Mouse (Mus musculus): Measurements from ENCODE around the gene 4931406P16Rik. TPM values are rescaled to one million over a fixed set of nuclear protein-coding genes. Genes with fewer than 3 reads are reported as not detected.
A peak's percentile ranks its signal among the peaks of the same experiment; 100 is the strongest.

4931406P16Rik gene
- polyA plus RNA-seq, 1 experiment from 2014 or later: 27.4 TPM

- H3K9ac ChIP-seq (ENCODE audit: low read depth, low read length): no peak overlapping the region
- H3K4me1 ChIP-seq (ENCODE audit: control insufficient read depth, insufficient read depth, low read depth, low read length): peaks cover 2% of the 10 kb centered on the region; the same call in 1 of the 2 replicates
- 24% methylated on average over 3 of the region's 3 CpGs for WGBS
- H3K27me3 ChIP-seq (replicated peaks; ENCODE audit: control insufficient read depth, insufficient read depth, low read length): no peaks in the 10 kb centered on the region
- no peak overlapping the region for H3K27ac ChIP-seq (ENCODE audit: low read depth, low read length)
- ATAC-seq: 0 out of 2 replicates have a peak, but pooled peaks have one; percentile 51
- H3K36me3 ChIP-seq (ENCODE audit: control insufficient read depth, insufficient read depth, low read length): no peaks in the 10 kb centered on the region
- no peaks in the 10 kb centered on the region for H3K9me3 ChIP-seq (ENCODE audit: control insufficient read depth, low read length)
- no peak overlapping the region for H3K4me3 ChIP-seq (ENCODE audit: low read length)
- no peak overlapping the region for H3K4me2 ChIP-seq (ENCODE audit: low read length)
These were observed 6.6 kb upstream of the 4931406P16Rik start for GRCm38 (mm10) chr7:34319957-34320356.

- Histone ChIP-seq H3K27ac (ENCODE audit: low read depth, low read length) (no peak overlapping the region), H3K36me3 (ENCODE audit: control insufficient read depth, insufficient read depth, low read length) (no peaks in the 10 kb centered on the region), H3K9ac (ENCODE audit: low read depth, low read length) (no peak overlapping the region), H3K4me3 (ENCODE audit: low read length) (no peak overlapping the region), H3K27me3 (replicated peaks; ENCODE audit: control insufficient read depth, insufficient read depth, low read length) (no peaks in the 10 kb centered on the region), H3K4me1 (ENCODE audit: control insufficient read depth, insufficient read depth, low read depth, low read length) (peaks cover 2% of the 10 kb centered on the region; the same call in 1 of the 2 replicates), H3K4me2 (ENCODE audit: low read length) (no peak overlapping the region), H3K9me3 (ENCODE audit: control insufficient read depth, low read length) (no peaks in the 10 kb centered on the region)
- 85% methylated on average over 2 of the region's 2 CpGs for WGBS
- ATAC-seq: no peak
These were observed 5.8 kb upstream of the 4931406P16Rik start for GRCm38 (mm10) chr7:34319123-34319522.

- no peaks in the 10 kb centered on the region for H3K27me3 ChIP-seq (replicated peaks; ENCODE audit: control insufficient read depth, insufficient read depth, low read length)
- no peaks in the 10 kb centered on the region for H3K36me3 ChIP-seq (ENCODE audit: control insufficient read depth, insufficient read depth, low read length)
- ATAC-seq: 0 out of 2 replicates have a peak, but pooled peaks have one; percentile 32
- no peak overlapping the region for H3K9ac ChIP-seq (ENCODE audit: low read depth, low read length)
- H3K9me3 ChIP-seq (ENCODE audit: control insufficient read depth, low read length): no peaks in the 10 kb centered on the region
- H3K4me2 ChIP-seq (ENCODE audit: low read length): no peak overlapping the region
- no peak overlapping the region for H3K4me3 ChIP-seq (ENCODE audit: low read length)
- WGBS: 44% methylated on average over 7 of the region's 7 CpGs
- peak overlapping the region; percentile 54; the same call in 1 of the 2 replicates for H3K27ac ChIP-seq (ENCODE audit: low read depth, low read length)
- peaks cover 2% of the 10 kb centered on the region; the same call in 1 of the 2 replicates for H3K4me1 ChIP-seq (ENCODE audit: control insufficient read depth, insufficient read depth, low read depth, low read length)
These were observed 4.6 kb upstream of the 4931406P16Rik start for GRCm38 (mm10) chr7:34317901-34318476.

- Histone ChIP-seq H3K4me2 (ENCODE audit: low read length) (peak overlapping the region; percentile 72), H3K27me3 (replicated peaks; ENCODE audit: control insufficient read depth, insufficient read depth, low read length) (no peaks in the 10 kb centered on the region)
- WGBS: under 1% methylated on average over 47 of the region's 73 CpGs
These were observed 437 bp downstream of the 4931406P16Rik start for GRCm38 (mm10) chr7:34312786-34313442.

GRCm38 (mm10) chr7:34309186-34309764, 4.1 kb downstream of the 4931406P16Rik start:
- Histone ChIP-seq H3K27me3 (replicated peaks; ENCODE audit: control insufficient read depth, insufficient read depth, low read length) (no peaks in the 10 kb centered on the region), H3K36me3 (ENCODE audit: control insufficient read depth, insufficient read depth, low read length) (no peaks in the 10 kb centered on the region)
- WGBS: 82% methylated on average over 5 of the region's 5 CpGs

More at GRCm38 (mm10) chr7:34312786-34313442, 437 bp downstream of the 4931406P16Rik start:
- Histone ChIP-seq H3K4me1 (ENCODE audit: control insufficient read depth, insufficient read depth, low read depth, low read length) (peaks cover 4% of the 10 kb centered on the region), H3K4me3 (ENCODE audit: low read length) (peak overlapping the region; percentile 97), H3K9me3 (ENCODE audit: control insufficient read depth, low read length) (no peaks in the 10 kb centered on the region), H3K27ac (ENCODE audit: low read depth, low read length) (peak overlapping the region; percentile 89), H3K9ac (ENCODE audit: low read depth, low read length) (peak overlapping the region; percentile 97), H3K36me3 (ENCODE audit: control insufficient read depth, insufficient read depth, low read length) (no peaks in the 10 kb centered on the region)
- peak; percentile 87 for ATAC-seq

GRCm38 (mm10) chr7:34308586-34308985, 4.8 kb downstream of the 4931406P16Rik start:
- Histone ChIP-seq H3K27ac (ENCODE audit: low read depth, low read length) (no peak overlapping the region), H3K36me3 (ENCODE audit: control insufficient read depth, insufficient read depth, low read length) (no peaks in the 10 kb centered on the region), H3K4me1 (ENCODE audit: control insufficient read depth, insufficient read depth, low read depth, low read length) (peaks cover 4% of the 10 kb centered on the region), H3K4me2 (ENCODE audit: low read length) (no peak overlapping the region), H3K27me3 (replicated peaks; ENCODE audit: control insufficient read depth, insufficient read depth, low read length) (no peaks in the 10 kb centered on the region), H3K4me3 (ENCODE audit: low read length) (no peak overlapping the region), H3K9me3 (ENCODE audit: control insufficient read depth, low read length) (no peaks in the 10 kb centered on the region), H3K9ac (ENCODE audit: low read depth, low read length) (no peak overlapping the region)
- ATAC-seq: no peak
- 76% methylated on average over 5 of the region's 5 CpGs for WGBS

More at GRCm38 (mm10) chr7:34309186-34309764, 4.1 kb downstream of the 4931406P16Rik start:
- no peak overlapping the region for H3K27ac ChIP-seq (ENCODE audit: low read depth, low read length)
- H3K4me1 ChIP-seq (ENCODE audit: control insufficient read depth, insufficient read depth, low read depth, low read length): peaks cover 4% of the 10 kb centered on the region
- ATAC-seq: no peak
- no peak overlapping the region for H3K4me2 ChIP-seq (ENCODE audit: low read length)
- H3K9ac ChIP-seq (ENCODE audit: low read depth, low read length): no peak overlapping the region
- H3K4me3 ChIP-seq (ENCODE audit: low read length): no peak overlapping the region
- no peaks in the 10 kb centered on the region for H3K9me3 ChIP-seq (ENCODE audit: control insufficient read depth, low read length)

GRCm38 (mm10) chr7:34305454-34305853, 7.9 kb downstream of the 4931406P16Rik start:
- no peak overlapping the region; the same call in 1 of the 2 replicates for H3K27ac ChIP-seq (ENCODE audit: low read depth, low read length)
- H3K4me3 ChIP-seq (ENCODE audit: low read length): no peak overlapping the region
- 61% methylated on average over 4 of the region's 4 CpGs for WGBS
- no peak for ATAC-seq
- no peak overlapping the region for H3K4me2 ChIP-seq (ENCODE audit: low read length)
- H3K4me1 ChIP-seq (ENCODE audit: control insufficient read depth, insufficient read depth, low read depth, low read length): no peaks in the 10 kb centered on the region
- H3K9me3 ChIP-seq (ENCODE audit: control insufficient read depth, low read length): no peaks in the 10 kb centered on the region
- no peaks in the 10 kb centered on the region for H3K27me3 ChIP-seq (replicated peaks; ENCODE audit: control insufficient read depth, insufficient read depth, low read length)
- no peak overlapping the region for H3K9ac ChIP-seq (ENCODE audit: low read depth, low read length)
- H3K36me3 ChIP-seq (ENCODE audit: control insufficient read depth, insufficient read depth, low read length): peaks cover 3% of the 10 kb centered on the region; the same call in 1 of the 2 replicates

- no peak overlapping the region for H3K27ac ChIP-seq (ENCODE audit: low read depth, low read length)
- H3K27me3 ChIP-seq (replicated peaks; ENCODE audit: control insufficient read depth, insufficient read depth, low read length): no peaks in the 10 kb centered on the region
- H3K4me1 ChIP-seq (ENCODE audit: control insufficient read depth, insufficient read depth, low read depth, low read length): no peaks in the 10 kb centered on the region
- no peak overlapping the region for H3K4me3 ChIP-seq (ENCODE audit: low read length)
- 100% methylated on average over 1 of the region's 1 CpGs for WGBS
- H3K4me2 ChIP-seq (ENCODE audit: low read length): no peak overlapping the region
- no peak for ATAC-seq
- H3K9ac ChIP-seq (ENCODE audit: low read depth, low read length): no peak overlapping the region
- peaks cover 3% of the 10 kb centered on the region; the same call in 1 of the 2 replicates for H3K36me3 ChIP-seq (ENCODE audit: control insufficient read depth, insufficient read depth, low read length)
- H3K9me3 ChIP-seq (ENCODE audit: control insufficient read depth, low read length): no peaks in the 10 kb centered on the region
These were observed 10.7 kb downstream of the 4931406P16Rik start for GRCm38 (mm10) chr7:34302651-34303050.

- WGBS: 86% methylated on average over 3 of the region's 3 CpGs
- H3K27ac ChIP-seq (ENCODE audit: low read depth, low read length): no peak overlapping the region
- H3K4me3 ChIP-seq (ENCODE audit: low read length): no peak overlapping the region
- H3K4me2 ChIP-seq (ENCODE audit: low read length): no peak overlapping the region
- no peak overlapping the region for H3K9ac ChIP-seq (ENCODE audit: low read depth, low read length)
- H3K27me3 ChIP-seq (replicated peaks; ENCODE audit: control insufficient read depth, insufficient read depth, low read length): no peaks in the 10 kb centered on the region
- H3K36me3 ChIP-seq (ENCODE audit: control insufficient read depth, insufficient read depth, low read length): peaks cover 3% of the 10 kb centered on the region; the same call in 1 of the 2 replicates
- ATAC-seq: no peak
- no peaks in the 10 kb centered on the region for H3K4me1 ChIP-seq (ENCODE audit: control insufficient read depth, insufficient read depth, low read depth, low read length)
- H3K9me3 ChIP-seq (ENCODE audit: control insufficient read depth, low read length): no peaks in the 10 kb centered on the region
These were observed 11.4 kb downstream of the 4931406P16Rik start for GRCm38 (mm10) chr7:34301952-34302351.

All from hindbrain, embryonic 16.5 days (tissue).